ENCODE assay signal across 9 mouse cellular contexts in genomic region chr5:123251834-123252233, GRCm38 (mm10). TPM values are rescaled to one million over a fixed set of nuclear protein-coding genes. Genes with fewer than 3 reads are reported as not detected.
A peak's percentile ranks its signal among the peaks of the same experiment; 100 is the strongest.
DNase-seq lines count a peak whose midpoint lies in the region; ATAC-seq and TF ChIP-seq lines count a peak whose summit lies in the region.
"Had no signal": no experiment of that assay in that cellular context is flagged by ENCODE, and none has a peak within 500 bp of the region (broad histone marks: within the 10 kb centered on the region; RNA-seq: fewer than 3 reads in every experiment).

TSS of gene Wdr66 (plus strand) at chr5:123252102.

- H3K79me2 ChIP-seq in liver, adult 2 months (ENCODE audit: control insufficient read depth, insufficient read depth, low read length): no peaks in the 10 kb centered on the region
- H3K79me2 ChIP-seq in myocyte (ENCODE audit: control insufficient read depth, insufficient read depth): no peaks in the 10 kb centered on the region

- TF ChIP-seq CTCF in liver, adult 2 months (IDR thresholded peaks at IDR 0.05; ENCODE audit: low read depth, low read length): peak; percentile 81

- peak; percentile 49; the same call in 1 of the 2 replicates for ATAC-seq in cerebellum, adult (ENCODE audit: insufficient number of reproducible peaks, low FRiP score, low TSS enrichment)
- ATAC-seq in forebrain, embryonic 12.5 days (ENCODE audit: low FRiP score): peak; percentile 97
- ATAC-seq in heart, embryonic 15.5 days (replicated peaks; ENCODE audit: insufficient number of reproducible peaks, insufficient read depth, low FRiP score, low read depth): peak; percentile 86

- 2% methylated on average over 18 of the region's 18 CpGs for WGBS in forebrain, embryonic 12.5 days
- 5% methylated on average over 18 of the region's 18 CpGs for WGBS in heart, embryonic 15.5 days
- 9% methylated on average over 18 of the region's 18 CpGs for WGBS in liver, adult 2 months

- H3ac ChIP-seq in myocyte (ENCODE audit: control insufficient read depth, insufficient read length): no peak within 1 kb of the TSS

- peak; percentile 43 for DNase-seq in CD4-positive helper T cell, adult 2 months (ENCODE audit: low read depth, low spot score)
- peak; percentile 94 for DNase-seq in kidney, postnatal 10 days
- peak; percentile 49 for DNase-seq in liver, adult 2 months (ENCODE audit: extremely low read depth, low read depth, low spot score)
- peak; percentile 48 for DNase-seq in splenic B cell, adult 2 months (ENCODE audit: low read depth, low spot score)

- no peaks in the 10 kb centered on the region for H3K9me3 ChIP-seq in forebrain, embryonic 12.5 days
- no peaks in the 10 kb centered on the region for H3K9me3 ChIP-seq in heart, embryonic 15.5 days (replicated peaks)

- H3K36me3 ChIP-seq in forebrain, embryonic 12.5 days (replicated peaks): peaks cover 7% of the 10 kb centered on the region
- H3K36me3 ChIP-seq in heart, embryonic 15.5 days: no peaks in the 10 kb centered on the region
- peaks cover 8% of the 10 kb centered on the region; the same call in 1 of the 2 replicates for H3K36me3 ChIP-seq in liver, adult 2 months (ENCODE audit: control insufficient read depth, insufficient read depth, low read length)
- H3K36me3 ChIP-seq in myocyte (ENCODE audit: control insufficient read depth, insufficient read depth): no peaks in the 10 kb centered on the region
- no peaks in the 10 kb centered on the region for H3K36me3 ChIP-seq in splenic B cell, adult 2 months (ENCODE audit: control insufficient read depth, insufficient read depth, low read length, poor library complexity, severe bottlenecking)

- peak within 1 kb of the TSS; percentile 55 for H3K4me2 ChIP-seq in forebrain, embryonic 12.5 days
- H3K4me2 ChIP-seq in heart, embryonic 15.5 days: peak within 1 kb of the TSS; percentile 62
- H3K4me2 ChIP-seq in myocyte (ENCODE audit: low read depth): peak within 1 kb of the TSS; percentile 27

- TF ChIP-seq POLR2A in liver, adult 2 months (IDR thresholded peaks at IDR 0.05; ENCODE audit: extremely low read depth, insufficient read depth, low read length): no peak
- no peak for TF ChIP-seq POLR2A in myocyte (IDR thresholded peaks at IDR 0.05; ENCODE audit: insufficient read length, low read depth)

- H3K4me3 ChIP-seq in forebrain, embryonic 12.5 days (replicated peaks): peak within 1 kb of the TSS; percentile 27
- peak within 1 kb of the TSS; percentile 34 for H3K4me3 ChIP-seq in heart, embryonic 15.5 days
- no peak within 1 kb of the TSS for H3K4me3 ChIP-seq in liver, adult 2 months (ENCODE audit: insufficient read depth, low read depth, low read length)
- no peak within 1 kb of the TSS for H3K4me3 ChIP-seq in myocyte

- H3K9ac ChIP-seq in forebrain, embryonic 12.5 days: no peak within 1 kb of the TSS
- no peak within 1 kb of the TSS for H3K9ac ChIP-seq in heart, embryonic 15.5 days
- no peak within 1 kb of the TSS for H3K9ac ChIP-seq in liver, adult 2 months (ENCODE audit: low read depth, low read length)

- H3K27me3 ChIP-seq in forebrain, embryonic 12.5 days: peaks cover 12% of the 10 kb centered on the region
- H3K27me3 ChIP-seq in heart, embryonic 15.5 days: no peaks in the 10 kb centered on the region
- no peaks in the 10 kb centered on the region for H3K27me3 ChIP-seq in liver, adult 2 months (ENCODE audit: control insufficient read depth, insufficient read depth, low read length)
- H3K27me3 ChIP-seq in myocyte (ENCODE audit: control insufficient read depth, insufficient read depth, insufficient read length): no peaks in the 10 kb centered on the region
- no peaks in the 10 kb centered on the region for H3K27me3 ChIP-seq in splenic B cell, adult 2 months (ENCODE audit: control insufficient read depth, insufficient read depth, low read length, poor library complexity, severe bottlenecking)
- H3K27me3 ChIP-seq: CH12.LX had no signal

- peaks cover 6% of the 10 kb centered on the region for H3K4me1 ChIP-seq in forebrain, embryonic 12.5 days
- peaks cover 7% of the 10 kb centered on the region for H3K4me1 ChIP-seq in heart, embryonic 15.5 days (replicated peaks)
- no peaks in the 10 kb centered on the region for H3K4me1 ChIP-seq in liver, adult 2 months (ENCODE audit: control insufficient read depth, insufficient read depth, low read length)

- no peak within 1 kb of the TSS for H3K27ac ChIP-seq in forebrain, embryonic 12.5 days
- H3K27ac ChIP-seq in heart, embryonic 15.5 days: no peak within 1 kb of the TSS
- no peak within 1 kb of the TSS for H3K27ac ChIP-seq in liver, adult 2 months (replicated peaks; ENCODE audit: insufficient read depth, low read depth, low read length)

TF ChIP-seq in myocyte, 11 proteins besides CTCF, POLR2A, EP300 and RAD21:
- no peak for TF ChIP-seq MYOD1 (IDR thresholded peaks at IDR 0.05; ENCODE audit: control insufficient read depth in 1 of 3, insufficient read length in 2 of 3, low read depth in 2 of 3)
- no peak for TF ChIP-seq SRF (IDR thresholded peaks at IDR 0.05; ENCODE audit: control insufficient read depth, insufficient read length, low read depth)
- no peak for TF ChIP-seq TCF12 (IDR thresholded peaks at IDR 0.05; ENCODE audit: insufficient read depth, poor library complexity, severe bottlenecking)
- no peak for TF ChIP-seq REST (IDR thresholded peaks at IDR 0.05; ENCODE audit: insufficient read depth, insufficient read length)
- TF ChIP-seq POLR2AphosphoS2 (IDR thresholded peaks at IDR 0.05; ENCODE audit: insufficient read length, low read depth): no peak
- TF ChIP-seq MYOG (IDR thresholded peaks at IDR 0.05; ENCODE audit: control insufficient read depth in 1 of 3, insufficient read depth in 1 of 3, insufficient read length in 2 of 3, low read depth in 2 of 3): no peak
- peak; percentile 81 for TF ChIP-seq USF1 (IDR thresholded peaks at IDR 0.05; ENCODE audit: low read depth)
- TF ChIP-seq TCF3 (IDR thresholded peaks at IDR 0.05; ENCODE audit: insufficient read length, low read depth): no peak
TF ChIP-seq in myocyte: peak in this region for 1.

RNA-seq across cellular contexts. Expression of gene Wdr66, which starts in this region (rescaled TPM):
- polyA plus RNA-seq in forebrain, embryonic 12.5 days (2016; fragmentation: Nextera tagmentation; extraction: Ambion mirVana): 1.3 and 2.3 TPM in 2 replicates
- 2.1 and 3.5 TPM in 2 replicates for polyA plus RNA-seq in heart, embryonic 15.5 days (2015; fragmentation: Nextera tagmentation; extraction: Ambion mirVana)
- total RNA-seq in liver, adult 2 months (2014; rRNA removed): 0.37 and 0.60 TPM in 2 replicates
- 0.35 and 0.60 TPM in 2 replicates for polyA plus RNA-seq in liver, adult 2 months (2012; rRNA removed)
- 0.38 TPM for polyA plus RNA-seq in myocyte (2012; fragmentation: generic; extraction: Trizol)

Comparison
In these comparisons a context has a peak if more than half of its experiments do, and no peak if none do; other contexts are left out.
1. Peak in DNase-seq in liver, adult 2 months; RNA of the gene not detected or under 1 TPM.
2. DNase-seq: peak in every context shown above with its lines; median percentile 94 in kidney, postnatal 10 days; 49 in liver, adult 2 months; 48 in splenic B cell, adult 2 months; 43 in CD4-positive helper T cell, adult 2 months.
3. H3K4me3 ChIP-seq: peak in forebrain, embryonic 12.5 days (single experiment) and heart, embryonic 15.5 days (single experiment); none in liver, adult 2 months (single experiment) and myocyte (single experiment).
4. Peak in every context shown above with its lines, with median percentiles within 50 percentile points of each other: ATAC-seq and H3K4me2 ChIP-seq.